8 mouse cellular contexts compared by ENCODE assay signal in the genomic region with DNA sequence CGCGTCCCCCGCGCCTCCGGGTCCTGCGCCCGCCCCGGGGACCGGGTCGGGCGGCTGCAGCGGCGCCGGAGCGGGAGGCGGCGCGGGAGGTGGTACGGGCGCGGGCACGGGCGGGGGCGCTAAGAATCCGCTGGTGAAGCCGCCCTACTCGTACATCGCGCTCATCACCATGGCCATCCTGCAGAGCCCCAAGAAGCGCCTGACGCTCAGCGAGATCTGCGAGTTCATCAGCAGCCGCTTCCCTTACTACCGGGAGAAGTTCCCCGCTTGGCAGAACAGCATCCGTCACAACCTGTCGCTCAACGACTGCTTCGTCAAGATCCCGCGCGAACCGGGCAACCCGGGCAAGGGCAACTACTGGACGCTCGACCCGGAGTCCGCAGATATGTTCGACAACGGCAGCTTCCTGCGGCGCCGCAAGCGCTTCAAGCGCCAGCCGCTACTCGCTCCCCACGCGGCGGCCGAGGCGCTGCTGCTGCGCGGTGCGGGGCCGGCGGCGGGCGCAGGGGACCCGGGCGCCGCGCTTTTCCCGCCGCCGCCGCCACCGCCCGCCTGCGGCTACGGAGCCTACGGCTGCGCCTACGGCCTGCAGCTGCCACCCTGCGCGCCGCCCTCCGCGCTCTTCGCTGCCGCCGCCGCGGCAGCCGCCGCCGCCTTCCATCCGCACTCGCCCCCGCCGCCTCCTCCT. TPM values are rescaled to one million over a fixed set of nuclear protein-coding genes. Genes with fewer than 3 reads are reported as not detected.
DNase-seq lines count a peak whose midpoint lies in the region; ATAC-seq and TF ChIP-seq lines count a peak whose summit lies in the region.

No protein-coding gene starts in this region.

- peaks cover 93% of the 10 kb centered on the region for H3K27me3 ChIP-seq in forebrain, embryonic 13.5 days
- H3K27me3 ChIP-seq in intestine, postnatal 0 days (replicated peaks; ENCODE audit: control insufficient read depth, insufficient read depth, low read length) = peaks cover 97% of the 10 kb centered on the region
- H3K27me3 ChIP-seq in testis, adult 2 months (ENCODE audit: control insufficient read depth, insufficient read depth, low read length) = peaks cover 12% of the 10 kb centered on the region

- no peak for TF ChIP-seq CTCF in left cerebral cortex, adult 2 months (IDR thresholded peaks at IDR 0.05)
- TF ChIP-seq CTCF in intestine, postnatal 0 days (IDR thresholded peaks at IDR 0.05; ENCODE audit: low read depth) = no peak
- no peak for TF ChIP-seq CTCF in testis, adult 2 months (IDR thresholded peaks at IDR 0.05; ENCODE audit: control insufficient read depth, insufficient read depth, insufficient replicate concordance, low read depth, low read length)

- peak; percentile 19 to 24 for DNase-seq in left cerebral cortex, adult 2 months (ENCODE audit: extremely low spot score in 1 of 2, low spot score in 2 of 2)
- no peak for DNase-seq in left cerebral cortex, postnatal 25 days (ENCODE audit: low spot score in 2 of 2)
- DNase-seq in ZHBTc4 (ENCODE audit: low read depth, low spot score) = peak; percentile 69
- peak; percentile 6 for DNase-seq in lung, postnatal 10 days
- no peak for DNase-seq in layer of hippocampus, adult 9-10 months (ENCODE audit: low spot score)

- no peaks in the 10 kb centered on the region for H3K36me3 ChIP-seq in forebrain, embryonic 13.5 days (ENCODE audit: poor library complexity, severe bottlenecking)
- no peaks in the 10 kb centered on the region for H3K36me3 ChIP-seq in intestine, postnatal 0 days (ENCODE audit: control insufficient read depth, insufficient read depth)
- no peaks in the 10 kb centered on the region for H3K36me3 ChIP-seq in testis, adult 2 months (ENCODE audit: control insufficient read depth, insufficient read depth, low read length)

- intact Hi-C loops in left cerebral cortex, adult 2 months (cut with DNase I) = loop anchor here (5.0 kb wide), 2 partner anchors 217 to 232 kb away; no protein-coding TSS in a partner anchor
- intact Hi-C loops in left cerebral cortex, postnatal 25 days (cut with DNase I) = loop anchor here (5.0 kb wide), 1 partner anchor 232 kb away; no protein-coding TSS in a partner anchor

- no peaks in the 10 kb centered on the region for H3K9me3 ChIP-seq in forebrain, embryonic 13.5 days (replicated peaks)
- no peaks in the 10 kb centered on the region for H3K9me3 ChIP-seq in intestine, postnatal 0 days (ENCODE audit: control insufficient read depth)

- peak overlapping the region; percentile 64 for H3K9ac ChIP-seq in forebrain, embryonic 13.5 days
- no peak overlapping the region for H3K9ac ChIP-seq in intestine, postnatal 0 days (ENCODE audit: low read depth, low read length)

- under 1% methylated on average over 77 of the region's 102 CpGs for WGBS in forebrain, embryonic 13.5 days
- under 1% methylated on average over 86 of the region's 102 CpGs for WGBS in intestine, postnatal 0 days

- peak overlapping the region; percentile 22; the same call in 1 of the 2 replicates for H3K4me3 ChIP-seq in left cerebral cortex, adult 2 months
- peak overlapping the region; percentile 44 for H3K4me3 ChIP-seq in forebrain, embryonic 13.5 days
- peak overlapping the region; percentile 48 for H3K4me3 ChIP-seq in intestine, postnatal 0 days (ENCODE audit: low read depth, low read length)
- peak overlapping the region; percentile 57 for H3K4me3 ChIP-seq in testis, adult 2 months (ENCODE audit: control insufficient read depth, low read depth, low read length)

- H3K4me2 ChIP-seq in forebrain, embryonic 13.5 days = peak overlapping the region; percentile 65
- peak overlapping the region; percentile 80 for H3K4me2 ChIP-seq in intestine, postnatal 0 days (replicated peaks; ENCODE audit: low read depth)

- H3K4me1 ChIP-seq in forebrain, embryonic 13.5 days = peaks cover 28% of the 10 kb centered on the region
- peaks cover 7% of the 10 kb centered on the region; the same call in 1 of the 2 replicates for H3K4me1 ChIP-seq in intestine, postnatal 0 days (replicated peaks; ENCODE audit: control insufficient read depth, insufficient read depth, low read length)
- H3K4me1 ChIP-seq in testis, adult 2 months (ENCODE audit: control insufficient read depth, insufficient read depth, low read length) = peaks cover 18% of the 10 kb centered on the region

- peak; percentile 65 for ATAC-seq in forebrain, embryonic 13.5 days
- ATAC-seq in intestine, postnatal 0 days = no peak

- no peak for TF ChIP-seq POLR2A in testis, adult 2 months (IDR thresholded peaks at IDR 0.05; ENCODE audit: control insufficient read depth, low read depth, low read length)

- H3K27ac ChIP-seq in left cerebral cortex, adult 2 months = no peak overlapping the region
- H3K27ac ChIP-seq in forebrain, embryonic 13.5 days = peak overlapping the region; percentile 44
- H3K27ac ChIP-seq in intestine, postnatal 0 days (ENCODE audit: low read depth, low read length) = no peak overlapping the region
- no peak overlapping the region for H3K27ac ChIP-seq in testis, adult 2 months (ENCODE audit: control insufficient read depth, insufficient read depth, low read depth, low read length)

RNA-seq across cellular contexts. Expression of a gene that starts 1.0 kb away (rescaled TPM):
- total RNA-seq in left cerebral cortex, adult 2 months (2021) = 1 to 10 TPM; 1.5 to 1.9 TPM
- 1 to 10 TPM in 1 of 2 experiments, under 1 TPM in 1; 0.92 to 1.6 TPM for total RNA-seq in left cerebral cortex, postnatal 25 days (2021)
- polyA plus RNA-seq in forebrain, embryonic 13.5 days (2015; fragmentation: Nextera tagmentation; extraction: Ambion mirVana) = 0.68 and 0.80 TPM in 2 replicates
- polyA plus RNA-seq in intestine, postnatal 0 days (2015; fragmentation: Nextera tagmentation; extraction: Ambion mirVana) = not detected in 2 replicates
- polyA plus RNA-seq in testis, adult 2 months (2012; rRNA removed) = not detected in 2 replicates

RNA-seq across cellular contexts. Expression of a gene that starts 38.2 kb away (rescaled TPM):
- 100 to 1,000 TPM; 160 to 170 TPM for total RNA-seq in left cerebral cortex, adult 2 months (2021)
- 100 to 1,000 TPM; 173 TPM for total RNA-seq in left cerebral cortex, postnatal 25 days (2021)
- polyA plus RNA-seq in forebrain, embryonic 13.5 days (2015; fragmentation: Nextera tagmentation; extraction: Ambion mirVana) = 669 and 719 TPM in 2 replicates
- polyA plus RNA-seq in intestine, postnatal 0 days (2015; fragmentation: Nextera tagmentation; extraction: Ambion mirVana) = 471 and 494 TPM in 2 replicates
- polyA plus RNA-seq in testis, adult 2 months (2012; rRNA removed) = 423 and 429 TPM in 2 replicates

Comparison
In these comparisons a context has a peak if more than half of its experiments do, and no peak if none do; other contexts are left out.
1. DNase-seq: peak in left cerebral cortex, adult 2 months (2 of 2), ZHBTc4 (single experiment) and lung, postnatal 10 days (single experiment); none in left cerebral cortex, postnatal 25 days (0 of 2) and layer of hippocampus, adult 9-10 months (single experiment).
2. Peak in every context shown above with its lines, with median percentiles within 50 percentile points of each other: H3K4me3 ChIP-seq.